Mouse (Mus musculus) MEL (cell line): ENCODE results near the gene Slc25a17. TPM values are rescaled to one million over a fixed set of nuclear protein-coding genes. Genes with fewer than 3 reads are reported as not detected.

ENCODE experiments used
- DNase-seq: peaks from one replicate; pipeline ENCODE4 v3.0.0; 2011; ENCODE audit warnings: low read depth, low spot score
- H3K27ac ChIP-seq: 2 replicates; pipeline ENCODE4 v1.5.1; 2012; ENCODE audit warnings: low read depth, mild to moderate bottlenecking, control low read depth, low read length, moderate library complexity; ENCODE audit not compliant: control insufficient read depth
- H3K27me3 ChIP-seq, 2 experiments: fragments of 150-350 bp in 1 of 2; sonication (generic) in 1 of 2; 2 replicates each; pipeline ENCODE4 v1.6.1; 2012; ENCODE audit warnings: low read length in 2 of 2, mild to moderate bottlenecking in 2 of 2, improper control_type of control experiment in 1 of 2, moderate library complexity in 1 of 2; ENCODE audit not compliant: insufficient read depth in 2 of 2, control insufficient read depth in 1 of 2
- H3K36me3 ChIP-seq, 2 experiments: 2 replicates each; pipeline ENCODE4 v1.6.1; 2012 to 2014; ENCODE audit warnings: low read length in 2 of 2, improper control_type of control experiment in 1 of 2, inconsistent platforms in 1 of 2, mild to moderate bottlenecking in 1 of 2; ENCODE audit not compliant: insufficient read depth in 2 of 2, control insufficient read depth in 1 of 2
- H3K4me1 ChIP-seq, 2 experiments: fragments of 150-350 bp in 1 of 2; sonication (generic) in 1 of 2; 2 replicates each; pipeline ENCODE4 v1.6.1; 2012; ENCODE audit warnings: low read length in 2 of 2, improper control_type of control experiment in 1 of 2, mild to moderate bottlenecking in 1 of 2; ENCODE audit not compliant: insufficient read depth in 2 of 2, control insufficient read depth in 1 of 2
- H3K4me3 ChIP-seq, 2 experiments: fragments of 150-350 bp in 1 of 2; sonication (generic) in 1 of 2; 2 replicates each; pipeline ENCODE4 v1.5.1; 2012; ENCODE audit warnings: low read depth in 2 of 2, low read length in 2 of 2, mild to moderate bottlenecking in 2 of 2, moderate library complexity in 2 of 2, control low read depth in 1 of 2, improper control_type of control experiment in 1 of 2; ENCODE audit not compliant: control insufficient read depth in 1 of 2, insufficient read depth in 1 of 2
- H3K79me2 ChIP-seq: 2 replicates; pipeline ENCODE4 v1.6.1; 2012; ENCODE audit warnings: mild to moderate bottlenecking, low read length, moderate library complexity; ENCODE audit not compliant: control insufficient read depth, poor library complexity, insufficient read depth
- H3K9ac ChIP-seq: 2 replicates; pipeline ENCODE4 v1.6.1; 2012; ENCODE audit warnings: low read depth, mild to moderate bottlenecking, control low read depth, low read length, moderate library complexity; ENCODE audit not compliant: control insufficient read depth, poor library complexity, severe bottlenecking
- H3K9me3 ChIP-seq: fragments of 150-350 bp; sonication (generic); replicated peaks from 2 replicates; pipeline ENCODE4 v1.6.1; 2012; ENCODE audit warnings: mild to moderate bottlenecking, low read length, improper control_type of control experiment, moderate library complexity; ENCODE audit not compliant: insufficient read depth
- BHLHE40 ChIP-seq: IDR thresholded peaks from 2 replicates; pipeline ENCODE4 v1.6.1; 2012; ENCODE audit warnings: low read depth, mild to moderate bottlenecking, inconsistent platforms, low read length, improper control_type of control experiment, borderline replicate concordance
- CTCF ChIP-seq, 3 experiments: IDR thresholded peaks in 2 of 3; conservative IDR thresholded peaks in 1 of 3; 2 replicates each; pipeline ENCODE4 v1.5.1; 2011 to 2012; ENCODE audit warnings: low read length in 3 of 3, low read depth in 2 of 3, mild to moderate bottlenecking in 2 of 3, improper control_type of control experiment in 1 of 3, inconsistent platforms in 1 of 3, mixed read lengths in 1 of 3, moderate library complexity in 1 of 3; ENCODE audit not compliant: control insufficient read depth in 1 of 3, insufficient read depth in 1 of 3, poor library complexity in 1 of 3, severe bottlenecking in 1 of 3
- E2F4 ChIP-seq: IDR thresholded peaks from 2 replicates; pipeline ENCODE4 v1.6.1; 2011; ENCODE audit warnings: low read depth, low read length, improper control_type of control experiment, borderline replicate concordance
- ELF1 ChIP-seq: IDR thresholded peaks from 2 replicates; pipeline ENCODE4 v1.6.1; 2014; ENCODE audit warnings: low read depth, mild to moderate bottlenecking, inconsistent platforms, low read length, improper control_type of control experiment, moderate library complexity
- EP300 ChIP-seq, 2 experiments: IDR thresholded peaks; 2 replicates each; pipeline ENCODE4 v1.6.1; 2011; ENCODE audit warnings: improper control_type of control experiment in 2 of 2, low read length in 2 of 2, low read depth in 1 of 2, mild to moderate bottlenecking in 1 of 2
- ETS1 ChIP-seq: IDR thresholded peaks from 2 replicates; pipeline ENCODE4 v1.6.1; 2012; ENCODE audit warnings: low read depth, mild to moderate bottlenecking, inconsistent platforms, low read length, improper control_type of control experiment, moderate library complexity
- GABPA ChIP-seq: IDR thresholded peaks from 2 replicates; pipeline ENCODE4 v1.6.1; 2012; ENCODE audit warnings: low read depth, mild to moderate bottlenecking, inconsistent platforms, low read length, improper control_type of control experiment, moderate library complexity
- HCFC1 ChIP-seq: IDR thresholded peaks from 2 replicates; pipeline ENCODE4 v1.6.1; 2012; ENCODE audit warnings: low read depth, mild to moderate bottlenecking, inconsistent platforms, low read length, improper control_type of control experiment, moderate library complexity
- JUND ChIP-seq: IDR thresholded peaks from 2 replicates; pipeline ENCODE4 v1.6.1; 2011; ENCODE audit warnings: low read depth, mild to moderate bottlenecking, improper control_type of control experiment, low read length
- KAT2A ChIP-seq: conservative IDR thresholded peaks from 2 replicates; pipeline ENCODE4 v1.6.1; 2012; ENCODE audit warnings: low read depth, low read length, improper control_type of control experiment, inconsistent platforms
- MAX ChIP-seq: IDR thresholded peaks from 2 replicates; pipeline ENCODE4 v1.6.1; 2011; ENCODE audit warnings: low read length, improper control_type of control experiment
- MAZ ChIP-seq: IDR thresholded peaks from 2 replicates; pipeline ENCODE4 v1.6.1; 2012; ENCODE audit warnings: low read depth, mild to moderate bottlenecking, inconsistent platforms, low read length, improper control_type of control experiment
- MEF2A ChIP-seq: IDR thresholded peaks from 2 replicates; pipeline ENCODE4 v1.6.1; 2014; ENCODE audit warnings: low read depth, mild to moderate bottlenecking, inconsistent platforms, low read length, improper control_type of control experiment; ENCODE audit not compliant: poor library complexity, insufficient replicate concordance, severe bottlenecking; ENCODE audit errors: extremely low read depth
- MYC ChIP-seq: IDR thresholded peaks from 2 replicates; pipeline ENCODE4 v1.6.1; 2011; ENCODE audit warnings: low read depth, mild to moderate bottlenecking, low read length, improper control_type of control experiment, moderate library complexity
- NELFE ChIP-seq: IDR thresholded peaks from 2 replicates; pipeline ENCODE4 v1.6.1; 2011; ENCODE audit warnings: low read depth, low read length, improper control_type of control experiment
- POLR2A ChIP-seq, 2 experiments: IDR thresholded peaks; 2 replicates each; pipeline ENCODE4 v1.6.1; 2011 to 2012; ENCODE audit warnings: low read length in 2 of 2, mild to moderate bottlenecking in 2 of 2, control low read depth in 1 of 2, improper control_type of control experiment in 1 of 2, low read depth in 1 of 2, moderate library complexity in 1 of 2; ENCODE audit not compliant: control insufficient read depth in 1 of 2, insufficient read depth in 1 of 2, poor library complexity in 1 of 2
- SMC3 ChIP-seq: IDR thresholded peaks from 2 replicates; pipeline ENCODE4 v1.6.1; 2011; ENCODE audit warnings: low read depth, low read length, improper control_type of control experiment
- TAL1 ChIP-seq: IDR thresholded peaks from 2 replicates; pipeline ENCODE4 v1.6.1; 2012; ENCODE audit warnings: mild to moderate bottlenecking, inconsistent platforms, low read length, moderate library complexity, mixed read lengths
- TCF12 ChIP-seq: IDR thresholded peaks from 2 replicates; pipeline ENCODE4 v1.6.1; 2014; ENCODE audit warnings: low read depth, mild to moderate bottlenecking, inconsistent platforms, low read length, improper control_type of control experiment, moderate library complexity
- USF1 ChIP-seq: IDR thresholded peaks from 2 replicates; pipeline ENCODE4 v1.6.1; 2014; ENCODE audit warnings: low read depth, mild to moderate bottlenecking, inconsistent platforms, low read length, improper control_type of control experiment, moderate library complexity
- USF2 ChIP-seq, 2 experiments: IDR thresholded peaks; 2 replicates each; pipeline ENCODE4 v1.6.1; 2011 to 2012; ENCODE audit warnings: improper control_type of control experiment in 2 of 2, low read length in 2 of 2, borderline replicate concordance in 1 of 2, inconsistent platforms in 1 of 2, low read depth in 1 of 2, mild to moderate bottlenecking in 1 of 2; ENCODE audit not compliant: insufficient read depth in 1 of 2
- ZMIZ1 ChIP-seq: IDR thresholded peaks from 2 replicates; pipeline ENCODE4 v1.6.1; 2012; ENCODE audit warnings: low read depth, mild to moderate bottlenecking, inconsistent platforms, low read length, improper control_type of control experiment, moderate library complexity
- polyA plus RNA-seq, 2 experiments: library from polyadenylated mRNA; stranded (reverse) in 1 of 2; unstranded in 1 of 2; fragments of >175 nt in 1 of 2; fragments of >200 nt in 1 of 2; gene quantifications; 2 replicates each; pipeline versions ENCODE4 v1.2.1 to v1.2.4; 2012; ENCODE audit warnings: low replicate concordance in 2 of 2, low read depth in 1 of 2; ENCODE audit not compliant: insufficient read length in 2 of 2, insufficient read depth in 1 of 2, missing spikeins in 1 of 2
- total RNA-seq: library from RNA; depleted of rRNA; stranded (reverse); fragments of 300-350 nt; gene quantifications from 2 replicates; pipeline ENCODE4 v1.2.3, GENCODE M21; 2012

The Slc25a17 gene
- total and polyA plus RNA-seq, 3 experiments, result 40.6 to 64.1 TPM; not detected in 1

- no peak for TF ChIP-seq ZMIZ1
- no peak for TF ChIP-seq ETS1
- TF ChIP-seq USF1, result no peak
- no peak for DNase-seq
- Histone ChIP-seq H3K79me2 (no peaks in the 10 kb centered on the region), H3K9ac (no peak overlapping the region), H3K9me3 (no peaks in the 10 kb centered on the region), H3K4me3 (no peak overlapping the region), H3K36me3 (no peaks in the 10 kb centered on the region), H3K27me3 (no peaks in the 10 kb centered on the region; a peak in 1 of 4 replicates), H3K27ac (no peak overlapping the region), H3K4me1 (0 out of 4 replicates have a peak, but pooled peaks cover 0 to 3% of the 10 kb centered on the region in 2 experiments)
Observed at GRCm38 (mm10) chr15:81298213-81298612, 62.4 kb downstream of the Slc25a17 start.

- no peaks in the 10 kb centered on the region for H3K79me2 ChIP-seq
- H3K36me3 ChIP-seq, result no peaks in the 10 kb centered on the region
- 0 out of 4 replicates have a peak, but pooled peaks cover 0 to 3% of the 10 kb centered on the region in 2 experiments for H3K4me1 ChIP-seq
- no peak overlapping the region for H3K9ac ChIP-seq
- TF ChIP-seq SMC3, result no peak
- TF ChIP-seq KAT2A, result no peak
- no peak for TF ChIP-seq EP300 (IDR thresholded peaks at IDR 0.05; ENCODE audit: low read depth in 1 of 2, low read length in 2 of 2)
- no peak for TF ChIP-seq E2F4
- TF ChIP-seq USF2 (IDR thresholded peaks at IDR 0.05; ENCODE audit: borderline replicate concordance in 1 of 2, insufficient read depth in 1 of 2, low read depth in 1 of 2, low read length in 2 of 2), result no peak
- TF ChIP-seq ZMIZ1, result no peak
- TF ChIP-seq JUND, result no peak
- TF ChIP-seq ELF1, result no peak
- TF ChIP-seq MAZ, result no peak
- no peak for TF ChIP-seq MYC
- no peak for TF ChIP-seq HCFC1
- TF ChIP-seq GABPA, result no peak
- no peak overlapping the region for H3K4me3 ChIP-seq
- H3K27me3 ChIP-seq, result no peaks in the 10 kb centered on the region; a peak in 1 of 4 replicates
- H3K9me3 ChIP-seq, result no peaks in the 10 kb centered on the region
- DNase-seq, result no peak
- no peak overlapping the region for H3K27ac ChIP-seq
Observed at GRCm38 (mm10) chr15:81297543-81297942, 63.1 kb downstream of the Slc25a17 start.

GRCm38 (mm10) chr15:81294897-81295296 is 65.7 kb downstream of the Slc25a17 start:
- no peak overlapping the region for H3K4me3 ChIP-seq
- TF ChIP-seq CTCF (IDR thresholded peaks at IDR 0.05 in 2 of 3, conservative IDR thresholded peaks at IDR 0.05 in 1 of 3; ENCODE audit: control insufficient read depth in 1 of 3, insufficient read depth in 1 of 3, low read depth in 2 of 3, low read length in 3 of 3, poor library complexity in 1 of 3, severe bottlenecking in 1 of 3), result no peak
- TF ChIP-seq BHLHE40, result no peak
- TF ChIP-seq POLR2A (IDR thresholded peaks at IDR 0.05; ENCODE audit: control insufficient read depth in 1 of 2, insufficient read depth in 1 of 2, low read depth in 1 of 2, low read length in 2 of 2, poor library complexity in 1 of 2), result no peak
- TF ChIP-seq KAT2A, result no peak
- no peak for TF ChIP-seq MYC
- TF ChIP-seq MEF2A, result no peak
- no peak for TF ChIP-seq TCF12
- no peak for TF ChIP-seq TAL1
- no peak for TF ChIP-seq MAX
- no peak for TF ChIP-seq MAZ
- TF ChIP-seq NELFE, result no peak
- no peaks in the 10 kb centered on the region for H3K9me3 ChIP-seq
- H3K79me2 ChIP-seq, result no peaks in the 10 kb centered on the region
- H3K36me3 ChIP-seq, result no peaks in the 10 kb centered on the region
- no peak overlapping the region for H3K9ac ChIP-seq
- DNase-seq, result no peak
- H3K27ac ChIP-seq, result no peak overlapping the region
- H3K4me1 ChIP-seq, result no peaks in the 10 kb centered on the region
- H3K27me3 ChIP-seq, result no peaks in the 10 kb centered on the region; a peak in 1 of 4 replicates
